Mouse (Mus musculus): Measurements from ENCODE around the gene H2afj.

DNA sequence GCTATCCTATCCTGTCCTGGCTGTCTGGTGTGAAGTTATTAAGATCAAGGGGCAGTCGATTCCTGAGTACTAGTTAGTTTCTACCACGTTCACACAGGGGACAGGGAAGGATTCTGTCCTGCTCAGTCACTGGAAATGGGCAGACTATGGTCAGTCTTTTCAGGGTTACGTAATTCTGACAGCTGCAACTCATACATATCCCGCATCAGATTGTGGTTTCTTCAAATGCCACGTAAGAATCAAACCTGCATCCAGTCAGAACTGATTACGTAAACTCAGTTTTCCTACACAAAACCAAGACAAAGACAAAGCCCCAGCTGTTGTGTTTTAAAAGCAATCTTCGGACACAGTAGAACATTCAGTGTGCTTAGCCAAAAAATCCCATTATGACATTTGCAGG, 7.3 kb downstream of the H2afj start:
- no peak for TF ChIP-seq POLR2A (IDR thresholded peaks at IDR 0.05; ENCODE audit: low read depth, low read length)
- no peak for TF ChIP-seq CTCF (conservative IDR thresholded peaks at IDR 0.05; ENCODE audit: insufficient read depth, insufficient read length, low read depth, low read length)
